Mouse (Mus musculus): ENCODE data around the gene Magel2. TPM values are rescaled to one million over a fixed set of nuclear protein-coding genes. Genes with fewer than 3 reads are reported as not detected.

The Magel2 gene
- polyA plus RNA-seq, 1 experiment from 2014 or later, result 3.0 TPM

Other genes starting within 250 kb of the Magel2 start
- gene Ndn, start 30.4 kb upstream of the Magel2 start, polyA plus RNA-seq (2014; fragmentation: Nextera tagmentation; extraction: Ambion mirVana), result 87.6 and 95.0 TPM in 2 replicates
- gene Mkrn3, start 43.1 kb downstream of the Magel2 start, polyA plus RNA-seq (2014; fragmentation: Nextera tagmentation; extraction: Ambion mirVana), result 6.6 and 7.8 TPM in 2 replicates
- 53.6 and 54.6 TPM in 2 replicates for gene Peg12, start 87.5 kb downstream of the Magel2 start, polyA plus RNA-seq (2014; fragmentation: Nextera tagmentation; extraction: Ambion mirVana)

Data from limb, embryonic 11.5 days (tissue).